Mouse (Mus musculus): ENCODE results near the gene Ugt2a1.
"Not testable (repeated sequence)": the region's sequence is repeated elsewhere in the genome, so short reads cannot be mapped to it uniquely, and the experiment has no call there.

The Ugt2a1 gene

DNA sequence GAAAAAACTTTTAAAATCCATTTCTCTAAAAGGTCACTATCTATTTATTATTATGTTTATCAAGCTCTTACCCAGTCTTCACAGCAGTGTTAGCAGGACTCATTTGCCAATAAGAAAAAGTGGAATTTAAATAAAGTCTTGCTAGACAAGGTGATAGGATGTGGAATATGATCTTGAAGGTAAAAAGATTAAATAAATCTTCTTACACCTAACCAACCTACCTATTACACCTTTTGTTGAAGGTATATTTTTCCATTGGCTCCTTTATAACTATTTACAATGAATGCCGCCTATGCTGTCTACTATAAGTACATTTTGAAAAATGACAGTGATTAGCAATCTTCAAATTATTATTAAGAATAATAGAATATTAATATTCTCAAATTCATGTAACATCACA, at the start of gene Ugt2a1:
TSS of gene Ugt2a1 (minus strand) at position 101 of the 400 bp plus-strand sequence.
- no peak for DNase-seq

DNA sequence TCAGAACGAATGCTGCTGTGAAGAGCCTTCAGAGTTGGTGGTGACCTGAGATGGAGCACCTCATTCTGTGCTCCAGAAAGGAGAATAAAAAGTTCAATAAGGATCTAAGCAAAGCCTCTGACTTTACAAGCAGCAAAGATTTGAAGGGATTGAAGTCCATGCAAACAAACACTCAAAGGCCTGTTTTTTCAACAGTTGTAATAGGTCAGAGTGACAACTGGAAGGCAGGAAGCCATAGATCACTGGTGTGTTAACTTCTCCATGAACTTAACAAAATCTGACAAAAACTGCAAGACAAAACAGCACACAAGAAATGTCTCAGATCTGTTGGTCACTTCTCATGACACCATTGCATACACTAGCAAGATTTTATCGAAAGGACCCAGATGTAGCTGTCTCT, 47.4 kb upstream of the Ugt2a1 start, which contains the start of gene Sult1b1:
TSS of gene Sult1b1 (minus strand) at position 85 of the 400 bp plus-strand sequence.
- DNase-seq, result no peak

DNA sequence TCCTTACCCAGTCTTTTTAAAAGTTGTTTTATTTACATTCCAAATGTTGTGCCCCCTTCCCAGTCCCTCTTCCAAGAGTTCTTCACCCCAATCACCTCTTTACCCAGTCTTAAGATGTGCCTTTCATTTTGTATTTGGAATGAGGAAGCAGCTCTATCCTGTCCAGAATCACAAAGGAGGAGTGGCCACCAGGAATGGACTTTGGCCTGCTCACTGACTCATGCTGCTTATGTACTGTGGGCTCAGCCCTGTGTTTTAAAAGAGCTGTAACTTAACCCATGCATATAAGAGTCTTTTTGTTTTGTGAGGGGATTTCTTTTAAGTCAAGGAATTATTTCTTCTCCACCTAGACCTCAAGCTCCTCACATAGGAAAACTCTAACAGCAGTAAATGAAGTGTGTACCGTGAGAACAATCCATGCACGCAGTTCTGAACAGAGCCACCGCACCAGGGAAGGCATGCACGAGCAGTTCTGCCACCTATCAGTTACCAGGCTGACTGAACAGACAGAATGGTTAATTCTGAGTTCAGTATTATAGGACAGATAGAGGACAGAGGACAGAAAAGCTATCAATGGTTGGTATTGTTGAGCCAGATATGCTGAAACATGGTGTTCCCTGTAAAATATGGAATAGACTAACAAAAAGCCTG, 45.4 kb upstream of the Ugt2a1 start:
- no peak for DNase-seq

DNA sequence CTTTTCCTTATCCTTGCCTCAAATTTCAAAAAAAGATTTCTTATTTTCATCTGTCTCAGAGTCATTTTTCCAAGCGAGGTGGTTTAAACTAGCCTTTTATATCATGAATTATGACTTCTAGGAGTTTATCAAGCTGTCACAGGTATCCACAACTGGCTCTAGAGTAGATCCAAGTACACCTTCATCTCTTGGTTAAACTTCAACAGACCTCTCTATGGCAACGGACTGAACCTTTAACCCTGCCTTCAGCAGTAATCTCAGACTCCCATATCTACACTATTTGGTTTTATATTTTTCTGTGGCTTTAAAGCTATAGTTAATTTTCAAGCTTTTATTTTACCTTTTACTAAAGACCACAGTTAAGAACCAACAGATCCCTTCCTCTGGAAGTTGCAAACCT, 41.6 kb upstream of the Ugt2a1 start:
- no peak for DNase-seq

DNA sequence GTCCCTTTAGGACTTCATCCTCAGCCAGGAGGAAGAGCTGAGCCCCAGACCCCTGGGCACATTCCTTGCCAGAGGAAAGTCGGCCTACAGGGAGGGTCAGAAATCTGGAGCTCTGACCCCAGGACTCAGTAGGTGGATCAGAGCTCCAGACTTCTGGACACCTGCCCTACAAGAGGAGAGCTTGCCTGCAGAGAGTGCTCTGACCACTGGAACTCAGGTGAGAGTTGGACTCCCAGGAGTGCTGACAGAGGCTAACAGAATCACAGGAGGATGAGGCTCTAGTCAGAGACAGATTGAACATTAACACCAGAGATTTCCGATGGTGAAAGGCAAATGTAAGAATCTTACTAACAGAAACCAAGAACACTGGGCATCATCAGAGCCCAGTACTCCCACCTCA, 32.9 kb upstream of the Ugt2a1 start:
- DNase-seq, result not testable (repeated sequence)

DNA sequence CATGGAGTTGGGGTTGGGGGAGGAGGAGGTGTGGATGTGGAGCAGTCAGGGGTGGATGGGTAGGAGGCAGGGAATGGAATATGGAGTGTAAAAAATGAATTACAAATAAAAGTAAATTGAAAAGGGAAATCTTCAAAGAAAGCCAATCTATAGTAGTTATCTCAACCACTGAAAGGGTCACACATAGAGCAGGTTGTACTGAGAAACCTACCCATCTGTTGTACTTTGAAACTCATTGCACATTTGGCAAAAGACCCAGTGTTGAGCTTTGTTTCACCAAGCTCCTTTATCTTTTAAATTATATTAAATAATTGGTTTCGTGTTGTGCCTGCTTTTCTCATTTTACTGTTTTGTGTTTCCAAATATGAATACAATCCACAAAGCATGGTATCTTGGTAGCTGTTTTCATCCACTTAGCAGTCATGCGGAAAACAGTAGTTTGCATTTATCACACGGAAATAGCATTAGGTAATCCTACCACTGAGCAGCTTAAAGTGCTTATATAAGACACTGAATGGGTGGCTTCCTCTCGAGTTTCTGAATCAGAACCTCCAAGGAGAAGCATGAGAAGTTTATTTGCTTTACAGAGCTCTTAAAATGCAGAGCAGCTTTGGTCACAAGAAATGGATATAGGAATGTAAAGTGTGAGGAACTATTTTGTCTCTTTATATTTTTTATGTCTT, 15.2 kb upstream of the Ugt2a1 start:
- no peak for DNase-seq

DNA sequence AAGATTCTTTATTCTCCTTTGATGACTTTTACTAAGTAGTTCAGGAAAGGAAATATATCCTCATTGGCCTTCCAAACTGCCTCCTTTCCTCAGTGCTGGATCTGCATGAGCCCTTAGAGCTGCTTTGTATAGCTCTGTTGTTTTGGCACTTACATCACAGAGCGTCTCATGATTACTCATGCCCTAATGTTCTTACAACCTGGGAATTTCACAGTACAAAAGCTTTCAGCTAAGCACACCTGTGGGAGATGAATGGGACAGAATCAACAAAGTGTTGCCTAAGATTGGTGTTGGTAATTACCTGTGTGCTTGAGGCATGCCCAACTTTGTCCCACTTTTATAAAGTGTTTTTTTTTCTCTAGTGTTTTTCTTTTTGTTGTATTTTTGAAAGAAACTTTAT, 12.0 kb upstream of the Ugt2a1 start:
- DNase-seq, result no peak

DNA sequence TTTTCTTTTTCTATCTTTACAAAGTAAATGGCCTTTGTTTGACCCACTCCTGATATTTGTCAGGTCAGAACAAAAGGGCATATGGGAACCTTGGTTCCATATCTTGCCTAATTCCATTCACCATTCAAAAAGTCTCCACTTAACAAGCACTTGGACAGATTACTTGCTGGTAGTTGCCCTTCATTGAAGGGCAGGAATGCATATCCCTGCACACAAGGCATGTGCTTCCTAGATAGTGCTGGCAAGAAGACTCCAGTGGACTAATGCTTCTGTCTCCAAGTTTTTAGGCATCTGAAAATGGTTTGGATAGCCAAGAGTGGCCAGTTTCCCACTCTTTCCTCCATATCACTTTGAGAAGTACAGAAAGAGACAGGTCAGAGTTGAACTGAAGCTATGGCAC, 8.7 kb upstream of the Ugt2a1 start:
- no peak for DNase-seq

DNA sequence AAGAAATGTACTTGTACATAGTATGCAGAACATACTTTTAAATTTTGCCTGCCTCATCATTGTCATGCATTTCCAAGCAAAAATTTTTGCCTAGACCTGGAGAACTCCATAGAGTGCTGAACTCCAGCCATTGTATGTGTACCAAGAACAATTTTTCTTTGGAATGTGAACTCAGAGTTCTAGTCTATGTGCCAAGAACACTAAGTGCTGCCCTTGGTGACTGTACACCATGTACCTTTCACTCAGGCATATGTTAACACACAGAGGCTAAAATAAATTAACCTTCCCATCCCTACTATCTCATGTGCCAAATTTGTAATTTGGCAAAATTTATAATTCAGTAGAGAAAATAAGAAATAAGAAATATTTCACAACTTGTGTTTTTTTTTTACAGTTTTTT, 8.3 kb upstream of the Ugt2a1 start:
- no peak for DNase-seq

DNA sequence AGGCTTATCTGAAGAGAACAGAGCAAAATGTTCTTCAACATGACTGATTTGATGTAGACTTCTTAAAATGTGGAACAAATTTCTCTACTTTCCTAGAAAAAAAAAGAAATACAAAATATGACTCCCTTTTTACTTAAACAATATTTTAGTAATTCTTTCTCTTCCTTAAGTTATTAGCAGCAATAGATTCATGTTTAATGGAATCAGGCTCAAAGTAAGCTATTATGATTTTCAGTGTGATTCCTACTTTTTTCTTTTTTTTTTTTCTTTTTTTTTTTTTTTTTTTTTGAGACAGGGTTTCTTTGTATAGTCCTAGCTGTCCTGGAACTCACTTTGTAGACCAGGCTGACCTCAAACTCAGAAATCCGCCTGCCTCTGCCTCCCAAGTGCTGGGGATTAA, 4.0 kb downstream of the Ugt2a1 start, which contains the start of gene Gm43638:
TSS of gene Gm43638 (minus strand) at position 101 of the 400 bp plus-strand sequence.
- not testable (repeated sequence) for DNase-seq

DNA sequence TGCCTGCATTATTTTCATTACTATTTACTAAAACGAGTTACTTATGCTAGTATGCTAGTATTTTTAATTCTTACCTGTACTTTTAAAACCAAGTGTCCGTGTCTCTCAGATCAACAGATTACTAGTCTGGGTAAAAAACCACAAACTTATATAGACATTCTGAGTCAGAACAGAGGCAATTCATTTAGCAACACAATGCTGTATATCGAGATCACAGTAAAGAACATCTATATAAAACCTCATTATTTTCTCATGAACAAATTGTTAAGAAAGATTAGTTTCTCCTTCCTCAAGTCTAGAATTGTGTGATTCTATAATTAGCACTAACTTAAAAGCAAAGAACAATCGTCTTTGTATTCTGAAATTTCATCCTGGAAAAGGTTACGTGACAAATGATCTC, 8.5 kb downstream of the Ugt2a1 start, which contains the start of gene Ugt2a2:
TSS of gene Ugt2a2 (minus strand) at position 101 of the 400 bp plus-strand sequence.
- DNase-seq, result no peak

DNA sequence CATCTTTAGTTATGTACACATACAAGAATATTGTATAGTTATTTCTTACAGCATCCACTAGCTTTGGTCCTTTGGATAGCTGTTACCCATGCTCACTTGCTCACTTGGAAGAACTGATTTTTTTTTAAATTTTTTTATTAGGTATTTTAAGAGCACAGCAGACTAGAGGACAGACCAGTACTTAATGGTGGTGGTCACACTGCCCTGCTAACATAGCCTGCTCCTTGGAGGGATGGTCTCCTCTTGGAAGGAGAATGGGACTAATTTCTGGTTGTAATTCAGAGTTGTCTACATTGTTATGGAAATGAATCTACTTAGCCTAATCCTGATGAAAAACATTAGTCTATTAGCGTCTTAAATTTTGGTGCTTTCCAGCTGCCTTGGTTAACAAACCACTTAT, 31.9 kb downstream of the Ugt2a1 start:
- DNase-seq, result no peak

DNA sequence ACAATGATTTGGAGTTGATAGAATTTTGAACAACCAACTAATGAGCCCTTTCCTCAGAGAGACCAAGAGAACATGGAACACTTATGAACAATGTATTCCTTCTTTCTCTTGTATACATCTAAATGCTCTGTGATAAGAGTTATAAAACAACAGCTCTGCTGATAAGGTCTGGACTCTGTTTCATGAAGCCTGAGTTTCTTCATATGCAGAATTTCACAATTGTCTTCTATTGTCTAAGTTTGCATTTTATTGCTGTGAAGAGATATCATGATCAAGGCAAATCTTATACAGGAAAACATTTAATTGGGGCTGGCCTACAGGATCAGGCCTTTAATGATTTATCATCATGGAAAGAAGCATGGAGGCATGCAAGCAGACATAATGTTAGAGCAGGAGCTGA, 33.0 kb downstream of the Ugt2a1 start:
- no peak for DNase-seq

DNA sequence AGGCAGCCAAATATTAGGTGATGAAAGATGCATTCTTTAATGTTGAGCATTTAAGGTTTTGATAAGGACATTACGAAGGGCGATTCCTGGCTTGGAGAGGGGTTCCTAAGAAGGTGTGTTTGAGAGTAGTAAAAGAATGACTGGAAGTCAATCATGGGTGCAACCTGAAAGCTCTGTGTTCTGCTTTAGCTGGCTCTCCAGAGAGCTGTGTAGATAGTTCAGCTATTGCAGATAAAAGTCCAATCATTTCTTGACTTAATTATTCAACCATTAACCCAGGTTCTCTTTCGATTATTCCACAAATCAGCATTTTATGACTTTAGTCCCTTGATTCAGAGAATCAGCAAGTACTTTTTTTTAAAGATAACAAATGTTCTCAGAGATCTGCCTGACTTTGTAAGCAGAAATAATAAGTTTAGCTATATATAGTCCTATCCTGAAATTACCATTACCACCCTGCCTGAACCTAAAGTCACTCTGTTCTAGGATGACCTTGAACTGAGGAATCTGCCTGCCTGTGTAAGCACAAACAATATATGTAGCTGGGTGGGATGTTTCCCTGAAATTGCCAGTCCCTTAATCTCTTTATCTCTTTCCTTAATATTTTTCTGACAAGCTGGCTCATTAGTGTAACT, 34.3 kb downstream of the Ugt2a1 start:
- DNase-seq, result no peak

DNA sequence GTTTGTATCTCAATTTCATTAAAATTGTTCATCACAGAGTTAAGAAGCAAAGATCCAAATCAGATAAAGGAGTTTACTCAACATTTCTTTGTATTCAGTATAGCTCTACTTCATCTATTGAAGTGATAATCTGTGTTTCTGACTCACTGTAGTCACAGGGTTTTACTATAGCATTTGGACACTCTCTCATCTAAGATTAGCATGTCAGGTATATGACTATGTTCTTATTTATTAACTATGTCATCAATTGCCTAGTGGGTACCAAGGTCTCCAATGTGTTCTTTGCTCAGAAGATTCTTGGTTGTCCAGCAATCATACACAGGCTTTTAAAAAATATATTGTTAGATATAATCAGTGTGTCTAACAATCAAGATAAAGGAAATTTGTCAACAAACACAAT, 35.2 kb downstream of the Ugt2a1 start:
- DNase-seq, result no peak

DNA sequence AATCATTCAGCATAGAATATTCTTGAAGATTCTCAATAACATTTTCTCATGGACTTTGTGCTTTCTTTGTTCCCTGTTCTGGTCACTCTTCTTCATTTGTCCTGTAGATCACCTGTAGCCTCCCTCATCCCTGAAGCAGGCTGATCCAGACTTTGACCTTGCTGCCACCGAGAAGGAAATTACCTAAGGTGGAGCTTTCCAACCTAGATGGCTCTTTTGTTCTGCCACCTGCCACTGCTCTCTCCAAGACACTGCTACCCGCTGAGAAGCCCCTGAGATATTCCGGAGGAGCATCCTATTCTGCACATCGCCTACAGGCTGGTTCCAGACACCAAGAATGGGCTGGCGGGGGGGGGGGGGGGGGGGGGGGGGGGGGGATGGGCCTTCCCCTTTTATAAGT, 38.2 kb downstream of the Ugt2a1 start:
- DNase-seq, result not testable (repeated sequence)

DNA sequence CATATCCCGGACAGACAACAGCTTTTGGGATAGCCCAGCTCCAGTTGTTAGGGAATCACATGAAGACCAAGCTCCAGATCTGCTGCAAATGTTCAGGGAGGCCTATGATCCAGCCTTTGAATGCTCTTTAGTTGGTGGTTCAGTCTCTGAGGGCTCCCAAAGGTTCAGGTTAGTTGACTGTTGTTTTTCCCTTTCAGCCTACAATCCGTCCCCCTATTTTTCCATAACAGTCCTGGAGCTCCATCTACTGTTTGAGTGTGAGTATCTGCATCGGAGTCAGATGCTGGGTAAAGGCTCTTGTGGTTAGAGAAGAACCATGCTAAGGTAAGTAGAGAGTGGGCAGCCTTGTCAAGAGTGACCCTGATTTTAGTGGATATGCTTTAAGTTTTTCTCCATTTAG, 54.4 kb downstream of the Ugt2a1 start:
- DNase-seq, result no peak

DNA sequence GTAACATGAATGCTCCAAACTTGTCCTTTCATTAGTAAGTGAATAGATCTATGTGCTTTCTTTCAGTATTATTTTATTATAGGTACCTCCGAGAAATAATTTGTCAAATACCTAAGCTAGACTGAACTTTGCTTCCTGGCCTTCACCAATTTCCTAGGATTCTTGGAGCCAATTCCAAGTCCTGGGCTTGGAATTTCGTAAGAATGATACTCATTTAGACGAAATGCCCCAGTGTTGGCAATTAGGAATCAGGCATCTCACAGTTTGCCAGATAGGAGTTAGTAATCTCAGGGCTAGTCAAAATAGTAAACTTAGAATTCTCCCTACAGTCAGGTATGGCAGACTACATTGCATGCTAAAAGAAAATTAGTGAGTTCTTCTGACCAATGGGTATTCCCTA, 65.0 kb downstream of the Ugt2a1 start:
- DNase-seq, result no peak

DNA sequence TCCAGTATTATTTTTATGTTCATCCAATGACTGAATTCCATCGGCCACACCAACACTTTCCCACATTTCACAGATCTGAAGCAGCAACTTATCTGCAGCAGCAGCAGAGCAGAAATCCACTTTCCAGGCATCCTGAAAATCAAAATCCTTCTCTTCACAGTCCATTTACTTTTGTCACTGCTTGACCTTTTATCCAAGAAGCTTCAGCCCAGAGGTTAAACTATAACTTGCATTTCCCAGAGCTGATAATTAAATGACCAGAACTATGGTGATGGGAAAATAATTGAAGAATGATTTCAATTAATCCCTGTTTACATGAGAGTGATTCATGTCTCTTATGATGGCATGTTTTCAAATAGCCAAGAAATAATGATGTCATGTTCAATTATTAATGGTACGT, 66.6 kb downstream of the Ugt2a1 start, which contains the start of gene Ugt2b38:
TSS of gene Ugt2b38 (minus strand) at position 163 of the 400 bp plus-strand sequence.
- not testable (repeated sequence) for DNase-seq

Data from thymus, adult 18-20 months (tissue).